12 mouse cellular contexts compared by ENCODE assay signal in genomic region chr7:28949298-28949697, GRCm38 (mm10). TPM values are rescaled to one million over a fixed set of nuclear protein-coding genes. Genes with fewer than 3 reads are reported as not detected.
DNase-seq lines count a peak whose midpoint lies in the region; ATAC-seq and TF ChIP-seq lines count a peak whose summit lies in the region.
"Had no signal": no experiment of that assay in that cellular context is flagged by ENCODE, and none has a peak within 500 bp of the region (broad histone marks: within the 10 kb centered on the region; RNA-seq: fewer than 3 reads in every experiment).

No protein-coding gene starts in this region.

- H3K79me3 ChIP-seq in C2C12 (ENCODE audit: low read depth) = peaks cover 86% of the 10 kb centered on the region

- H3K27me3 ChIP-seq in hindbrain, embryonic 10.5 days (ENCODE audit: insufficient read depth, poor library complexity, severe bottlenecking) = no peaks in the 10 kb centered on the region
- no peaks in the 10 kb centered on the region for H3K27me3 ChIP-seq in hindbrain, embryonic 13.5 days
- H3K27me3 ChIP-seq in C2C12 (ENCODE audit: control insufficient read depth, insufficient read depth, insufficient read length) (no peaks in the 10 kb centered on the region), ES-Bruce4 (ENCODE audit: control insufficient read depth, insufficient read depth, low read length, poor library complexity, severe bottlenecking) (no peaks in the 10 kb centered on the region)
- H3K27me3 ChIP-seq in limb, embryonic 12.5 days = no peaks in the 10 kb centered on the region

- no peak for TF ChIP-seq CTCF in C2C12 (IDR thresholded peaks at IDR 0.05; ENCODE audit: control insufficient read depth, insufficient read depth, insufficient read length)
- no peak for TF ChIP-seq CTCF in ES-Bruce4 (IDR thresholded peaks at IDR 0.05; ENCODE audit: low read depth, low read length)

- H3ac ChIP-seq in C2C12 (ENCODE audit: control insufficient read depth, insufficient read length, low read depth) = no peak overlapping the region

- TF ChIP-seq POLR2A in ES-Bruce4 (IDR thresholded peaks at IDR 0.05; ENCODE audit: insufficient read depth, low read length) = no peak

- DNase-seq in hindbrain, embryonic 10.5 days (ENCODE audit: low spot score) = no peak
- DNase-seq in adrenal gland, adult (ENCODE audit: inconsistent age in 2 of 2, low spot score in 1 of 2) = no peak
- no peak for DNase-seq in left cerebral cortex, postnatal 25 days (ENCODE audit: low spot score in 2 of 2)
- DNase-seq: cerebellum, postnatal 10 days; layer of hippocampus, adult 9-11 months had no signal

- peaks cover 35% of the 10 kb centered on the region for H3K36me3 ChIP-seq in hindbrain, embryonic 10.5 days
- H3K36me3 ChIP-seq in hindbrain, embryonic 13.5 days = no peaks in the 10 kb centered on the region
- H3K36me3 ChIP-seq in C2C12 (ENCODE audit: control insufficient read depth, insufficient read depth) (peaks cover 31% of the 10 kb centered on the region), ES-Bruce4 (ENCODE audit: control insufficient read depth, insufficient read depth, low read length, poor library complexity, severe bottlenecking) (peaks cover 19% of the 10 kb centered on the region)
- H3K36me3 ChIP-seq in limb, embryonic 12.5 days = peaks cover 6% of the 10 kb centered on the region; the same call in 1 of the 2 replicates

- WGBS in hindbrain, embryonic 10.5 days = 84% methylated on average over 2 of the region's 2 CpGs
- WGBS in hindbrain, embryonic 13.5 days = 88% methylated on average over 2 of the region's 2 CpGs
- 78% methylated on average over 2 of the region's 2 CpGs for WGBS in limb, embryonic 12.5 days

- intact Hi-C loops in left cerebral cortex, postnatal 25 days (cut with DNase I) = no loop called here

- H3K9ac ChIP-seq in hindbrain, embryonic 13.5 days = no peak overlapping the region
- 0 out of 2 replicates have a peak overlapping the region, but pooled peaks have one; percentile 56 for H3K9ac ChIP-seq in ES-Bruce4 (ENCODE audit: low read depth, poor library complexity, severe bottlenecking)
- H3K9ac ChIP-seq in limb, embryonic 12.5 days (replicated peaks) = no peak overlapping the region; the same call in 1 of the 2 replicates
- H3K9ac ChIP-seq: liver, embryonic 14.5 days had no signal

- no peak for TF ChIP-seq EP300 in ES-Bruce4 (IDR thresholded peaks at IDR 0.05; ENCODE audit: insufficient read depth, low read depth, low read length)

- peaks cover 97% of the 10 kb centered on the region for H3K79me2 ChIP-seq in C2C12 (ENCODE audit: control insufficient read depth, insufficient read depth)

- H3K9me3 ChIP-seq in hindbrain, embryonic 10.5 days = no peaks in the 10 kb centered on the region
- H3K9me3 ChIP-seq in hindbrain, embryonic 13.5 days = no peaks in the 10 kb centered on the region
- no peaks in the 10 kb centered on the region for H3K9me3 ChIP-seq in ES-Bruce4 (replicated peaks; ENCODE audit: control insufficient read depth, insufficient read depth, low read length, poor library complexity, severe bottlenecking)
- H3K9me3 ChIP-seq in limb, embryonic 12.5 days = no peaks in the 10 kb centered on the region

- H3K27ac ChIP-seq in hindbrain, embryonic 10.5 days = peak overlapping the region; percentile 70
- H3K27ac ChIP-seq in hindbrain, embryonic 13.5 days = no peak overlapping the region
- 0 out of 2 replicates have a peak overlapping the region, but pooled peaks have one; percentile 4 for H3K27ac ChIP-seq in ES-Bruce4 (ENCODE audit: insufficient read depth, low read length)
- peak overlapping the region; percentile 97 for H3K27ac ChIP-seq in limb, embryonic 12.5 days
- H3K27ac ChIP-seq: liver, embryonic 14.5 days had no signal

- no peak overlapping the region for H3K4me3 ChIP-seq in hindbrain, embryonic 10.5 days
- no peak overlapping the region for H3K4me3 ChIP-seq in hindbrain, embryonic 13.5 days
- no peak overlapping the region for H3K4me3 ChIP-seq in C2C12 (ENCODE audit: insufficient read depth, poor library complexity, severe bottlenecking)
- H3K4me3 ChIP-seq in ES-Bruce4 (ENCODE audit: low read depth, low read length) = no peak overlapping the region
- H3K4me3 ChIP-seq in limb, embryonic 12.5 days (replicated peaks) = no peak overlapping the region
- H3K4me3 ChIP-seq: erythroblast, embryonic 14.5 days had no signal

- peaks cover 97% of the 10 kb centered on the region for H3K4me1 ChIP-seq in hindbrain, embryonic 10.5 days (replicated peaks)
- H3K4me1 ChIP-seq in hindbrain, embryonic 13.5 days (replicated peaks) = peaks cover 62% of the 10 kb centered on the region
- H3K4me1 ChIP-seq in ES-Bruce4 (ENCODE audit: control insufficient read depth, insufficient read depth, low read length) = peaks cover 5% of the 10 kb centered on the region
- H3K4me1 ChIP-seq in limb, embryonic 12.5 days (replicated peaks) = peaks cover 97% of the 10 kb centered on the region

- no peak for ATAC-seq in hindbrain, embryonic 13.5 days (ENCODE audit: low FRiP score)
- ATAC-seq in limb, embryonic 12.5 days (ENCODE audit: insufficient number of reproducible peaks, insufficient read depth, low FRiP score, low TSS enrichment, low read depth) = no peak
- ATAC-seq: hindbrain, embryonic 16.5 days had no signal

- no peak overlapping the region for H3K4me2 ChIP-seq in hindbrain, embryonic 13.5 days
- peak overlapping the region; percentile 20; the same call in 1 of the 2 replicates for H3K4me2 ChIP-seq in limb, embryonic 12.5 days

TF ChIP-seq in C2C12, 6 proteins besides CTCF, POLR2A, EP300 and RAD21:
- TF ChIP-seq MYOG (IDR thresholded peaks at IDR 0.05; ENCODE audit: control insufficient read depth, extremely low read depth, insufficient read length) (no peak), USF1 (IDR thresholded peaks at IDR 0.05; ENCODE audit: low read depth) (peak; percentile 18), MAX (IDR thresholded peaks at IDR 0.05) (no peak), FOSL1 (IDR thresholded peaks at IDR 0.05; ENCODE audit: insufficient read depth, low read length, poor library complexity, severe bottlenecking) (no peak), MYOD1 (IDR thresholded peaks at IDR 0.05; ENCODE audit: control insufficient read depth, insufficient read length, low read depth) (peak; percentile 41), CEBPB (IDR thresholded peaks at IDR 0.05; ENCODE audit: low read depth) (no peak)
TF ChIP-seq in C2C12: peak in this region for 2.

RNA-seq across cellular contexts. Expression of gene Actn4, which starts 12.8 kb away (rescaled TPM):
- 216 and 245 TPM in 2 replicates for polyA plus RNA-seq in hindbrain, embryonic 10.5 days (2016; fragmentation: Nextera tagmentation; extraction: Ambion mirVana)
- 136 and 138 TPM in 2 replicates for polyA plus RNA-seq in hindbrain, embryonic 13.5 days (2015; fragmentation: Nextera tagmentation; extraction: Ambion mirVana)
- 465 TPM for polyA plus RNA-seq in C2C12 (2012; fragmentation: generic; extraction: Trizol)
- polyA plus RNA-seq in ES-Bruce4 (2011; ENCODE audit: insufficient read depth, insufficient read length, low read depth, missing spikeins) = 318 and 324 TPM in 2 replicates
- polyA plus RNA-seq in limb, embryonic 12.5 days (2016; fragmentation: Nextera tagmentation; extraction: Ambion mirVana) = 269 and 283 TPM in 2 replicates
- 100 to 1,000 TPM; 190 to 202 TPM for total RNA-seq in left cerebral cortex, postnatal 25 days (2021)

RNA-seq across cellular contexts. Expression of gene Eif3k, which starts 32.4 kb away (rescaled TPM):
- polyA plus RNA-seq in hindbrain, embryonic 10.5 days (2016; fragmentation: Nextera tagmentation; extraction: Ambion mirVana) = 426 and 432 TPM in 2 replicates
- 315 and 332 TPM in 2 replicates for polyA plus RNA-seq in hindbrain, embryonic 13.5 days (2015; fragmentation: Nextera tagmentation; extraction: Ambion mirVana)
- polyA plus RNA-seq in C2C12 (2012; fragmentation: generic; extraction: Trizol) (429 TPM), ES-Bruce4 (2011; ENCODE audit: insufficient read depth, insufficient read length, low read depth, missing spikeins) (409 and 413 TPM in 2 replicates)
- 438 and 440 TPM in 2 replicates for polyA plus RNA-seq in limb, embryonic 12.5 days (2016; fragmentation: Nextera tagmentation; extraction: Ambion mirVana)
- total RNA-seq in left cerebral cortex, postnatal 25 days (2021) = 100 to 1,000 TPM; 175 to 185 TPM

RNA-seq across cellular contexts. Expression of gene Map4k1, which starts 32.6 kb away (rescaled TPM):
- 8.8 and 9.0 TPM in 2 replicates for polyA plus RNA-seq in hindbrain, embryonic 10.5 days (2016; fragmentation: Nextera tagmentation; extraction: Ambion mirVana)
- polyA plus RNA-seq in hindbrain, embryonic 13.5 days (2015; fragmentation: Nextera tagmentation; extraction: Ambion mirVana) = 4.1 and 6.4 TPM in 2 replicates
- polyA plus RNA-seq in C2C12 (2012; fragmentation: generic; extraction: Trizol) (3.6 TPM), ES-Bruce4 (2011; ENCODE audit: insufficient read depth, insufficient read length, low read depth, missing spikeins) (33.2 and 36.3 TPM in 2 replicates)
- 10.9 and 11.9 TPM in 2 replicates for polyA plus RNA-seq in limb, embryonic 12.5 days (2016; fragmentation: Nextera tagmentation; extraction: Ambion mirVana)
- 1 to 10 TPM; 1.7 to 1.8 TPM for total RNA-seq in left cerebral cortex, postnatal 25 days (2021)
